Mouse (Mus musculus) gastrocnemius, postnatal 25 days (tissue): ENCODE data around the gene Rubcn. TPM values are rescaled to one million over a fixed set of nuclear protein-coding genes. Genes with fewer than 3 reads are reported as not detected.
"Not testable (repeated sequence)": the region's sequence is repeated elsewhere in the genome, so short reads cannot be mapped to it uniquely, and the experiment has no call there.

Experiments
- DNase-seq: peaks from one replicate; pipeline ENCODE4 v3.0.0; 2022
- long read RNA-seq, 2 experiments: library from polyadenylated mRNA; stranded (forward); transcript quantifications; one replicate each; pipeline ENCODE4 v2.0.0; 2021
- total RNA-seq, 2 experiments: library from RNA; stranded (reverse); gene quantifications; 1 replicate in 1 of 2; 2 replicates in 1 of 2; pipeline ENCODE4 v1.2.3; 2021

The Rubcn gene
- total RNA-seq, result 10 to 100 TPM; 24.3 to 26.7 TPM
- long read RNA-seq, experiment 1, partial matches to known transcripts, result 1 of 18 reads
- long read RNA-seq, experiment 1, other reads (novel, unspliced or antisense), result 17 of 18 reads
- long read RNA-seq, experiment 2, full-length matches to known transcripts, result 1 of 8 reads
- long read RNA-seq, experiment 2, partial matches to known transcripts, result 1 of 8 reads
- long read RNA-seq, experiment 2, other reads (novel, unspliced or antisense), result 6 of 8 reads

DNA sequence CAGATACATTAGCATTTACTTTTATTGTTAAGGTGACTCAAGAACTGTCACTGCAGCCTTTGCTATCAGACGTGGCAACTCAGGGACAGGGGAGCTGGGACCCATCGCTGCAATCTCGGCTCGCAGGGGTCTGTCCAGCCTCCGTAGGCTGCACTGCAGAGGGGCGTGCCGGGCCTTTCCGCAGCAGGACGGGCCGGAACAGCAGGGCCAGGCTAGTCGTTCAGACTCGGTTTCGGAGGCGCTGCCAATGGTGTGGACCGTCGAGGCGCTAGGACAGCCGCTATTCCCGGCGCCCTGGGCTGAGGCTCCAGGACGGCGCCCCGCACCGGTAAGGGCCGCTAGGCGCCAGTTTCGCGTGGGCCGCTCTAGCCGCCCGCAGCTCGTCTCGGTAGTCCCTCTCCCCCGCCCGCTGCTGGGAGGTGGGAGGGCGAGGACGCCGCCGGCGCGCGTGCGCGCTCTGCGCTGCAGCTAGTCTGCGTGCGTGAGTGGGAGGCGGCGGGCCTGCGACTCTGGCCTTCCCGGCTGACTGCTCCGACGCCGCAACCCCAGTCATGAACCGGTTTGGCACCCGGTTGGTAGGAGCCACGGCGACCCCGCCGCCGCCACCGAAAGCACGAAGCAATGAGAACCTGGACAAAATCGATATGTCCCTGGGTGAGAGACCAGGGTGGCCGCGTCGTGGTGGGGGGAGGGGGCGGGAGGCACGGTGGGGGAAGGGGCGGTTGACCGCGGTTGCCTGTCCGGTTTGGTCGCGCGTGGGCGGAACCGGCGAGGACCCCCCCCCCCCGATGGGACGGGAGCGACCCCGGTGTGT lies at the start of gene Rubcn, which contains the start of gene Fyttd1:
Gene Rubcn, minus strand, starts transcription at position 424 of the 814 bp plus-strand sequence.
Gene Fyttd1, plus strand, starts transcription at position 158 of the 814 bp plus-strand sequence.
- peak; percentile 97 for DNase-seq

DNA sequence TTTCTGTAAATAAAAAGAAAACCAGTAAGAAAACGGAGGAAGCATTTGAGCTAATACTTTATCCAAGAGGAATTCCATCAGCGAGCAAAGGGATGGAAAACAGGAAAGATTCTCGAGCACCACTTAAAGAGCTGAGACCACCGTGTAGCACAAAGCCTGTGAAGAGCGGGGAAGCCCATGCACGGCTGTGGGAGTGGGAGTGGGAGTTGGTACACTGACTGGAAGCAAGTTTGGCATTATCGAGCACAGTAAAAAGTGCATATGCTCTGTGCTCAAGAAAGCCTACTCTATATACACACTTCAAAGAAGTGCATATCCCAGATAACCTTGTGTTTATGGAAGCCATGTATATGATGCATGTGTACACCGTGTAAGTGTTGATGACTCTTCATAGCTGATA lies 49.5 kb upstream of the Rubcn start:
- no peak for DNase-seq

DNA sequence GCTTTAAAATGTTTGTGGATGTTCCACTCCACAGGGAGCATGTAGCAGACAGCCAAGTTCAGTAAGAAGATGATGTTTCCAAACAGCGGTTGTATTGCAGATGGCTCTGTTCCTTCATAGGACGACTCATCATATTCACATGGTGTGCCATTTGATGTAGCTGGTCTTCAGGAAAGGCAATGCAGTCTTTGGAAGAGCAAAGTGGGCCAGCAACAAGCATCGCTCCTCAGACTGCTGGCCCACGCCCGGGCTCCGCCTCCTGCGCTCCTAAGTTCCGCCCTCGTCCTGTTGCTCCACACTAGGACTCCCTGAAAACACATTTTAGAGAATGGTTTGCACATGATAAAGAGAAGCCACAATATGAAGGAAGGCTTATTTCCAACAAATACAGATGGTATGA lies 49.1 kb upstream of the Rubcn start:
- DNase-seq, result peak; percentile 14

DNA sequence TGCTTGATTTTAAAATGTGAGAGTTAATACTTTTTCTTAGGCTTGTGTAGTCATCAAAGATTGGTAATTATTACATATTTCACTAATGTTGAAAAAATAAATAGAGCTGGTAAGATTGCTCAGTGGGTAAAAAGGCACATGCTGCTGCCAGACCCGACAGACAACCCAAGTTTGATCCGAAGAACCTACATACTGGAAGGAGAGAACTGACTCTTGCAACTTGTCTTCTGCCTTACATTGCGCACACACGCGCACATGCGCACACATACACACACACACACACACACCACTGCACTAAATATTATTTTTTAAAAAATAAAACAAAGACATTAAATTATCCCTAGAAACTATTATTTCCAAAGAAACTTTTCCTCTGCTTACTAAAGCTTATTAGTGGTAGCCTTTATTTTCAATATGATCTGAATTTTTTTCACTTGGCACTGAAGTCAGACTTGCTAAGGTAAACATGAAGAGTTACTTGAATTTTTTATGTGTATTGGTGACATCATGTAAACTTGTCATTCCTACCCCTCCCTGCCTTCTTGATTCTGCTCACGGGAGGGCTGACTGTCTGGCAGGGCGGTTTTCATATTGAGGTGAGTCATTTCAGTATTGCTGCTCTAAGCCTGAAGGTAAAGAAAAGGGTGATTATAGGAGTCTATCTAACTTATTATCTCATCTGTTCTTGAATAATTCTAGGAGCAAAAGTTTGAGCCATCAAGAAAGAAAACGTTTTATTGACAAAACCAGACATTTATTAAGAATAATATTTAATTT lies 37.9 kb upstream of the Rubcn start:
- no peak for DNase-seq

DNA sequence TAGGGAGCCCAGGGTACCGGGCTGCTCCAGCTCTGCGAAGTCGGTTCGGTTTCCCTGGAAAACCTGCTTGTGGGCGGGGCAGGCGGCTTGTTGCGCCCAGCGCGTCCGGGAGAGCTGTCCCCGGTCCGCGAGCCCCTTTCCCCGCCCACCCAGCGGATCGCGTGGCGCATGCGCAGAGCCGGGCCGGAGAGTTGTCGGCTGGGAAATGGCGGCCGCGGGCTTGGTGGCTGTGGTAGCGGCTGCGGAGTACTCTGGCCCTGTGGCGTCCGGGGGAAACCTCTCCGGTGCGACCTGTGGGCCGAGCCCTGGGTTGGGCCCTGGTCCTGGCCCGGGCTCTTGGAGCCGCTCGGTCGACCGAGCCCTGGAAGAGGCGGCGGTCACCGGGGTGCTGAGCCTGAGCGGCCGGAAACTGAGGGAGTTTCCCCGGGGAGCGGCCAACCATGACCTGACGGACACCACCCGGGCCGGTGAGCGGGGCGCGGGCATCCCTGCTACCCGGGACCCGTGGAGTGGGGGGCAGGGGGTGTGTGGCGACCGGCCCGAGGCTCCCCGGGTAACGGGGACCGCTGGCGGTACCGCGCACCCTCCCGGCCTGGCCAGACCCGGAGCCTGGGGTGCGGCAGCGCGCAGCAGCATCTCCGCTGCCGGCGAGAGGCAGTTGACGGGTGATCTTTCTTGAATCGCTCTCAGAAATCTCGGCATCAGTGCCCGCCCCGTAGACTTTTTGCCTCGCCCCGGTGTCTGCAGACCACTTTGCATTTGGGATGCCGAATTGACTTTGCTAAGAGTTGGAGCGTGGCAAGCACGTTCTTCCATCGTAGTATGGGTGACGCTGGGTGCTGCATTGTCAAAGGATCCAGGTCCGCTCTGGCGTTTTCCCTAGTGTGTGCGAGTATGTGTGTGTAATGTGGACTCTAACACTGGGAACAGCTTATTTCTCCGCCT lies 36.6 kb upstream of the Rubcn start, which contains the start of gene Lrch3:
Gene Lrch3, plus strand, starts transcription at position 164 of the 945 bp plus-strand sequence.
- peak; percentile 95 for DNase-seq

DNA sequence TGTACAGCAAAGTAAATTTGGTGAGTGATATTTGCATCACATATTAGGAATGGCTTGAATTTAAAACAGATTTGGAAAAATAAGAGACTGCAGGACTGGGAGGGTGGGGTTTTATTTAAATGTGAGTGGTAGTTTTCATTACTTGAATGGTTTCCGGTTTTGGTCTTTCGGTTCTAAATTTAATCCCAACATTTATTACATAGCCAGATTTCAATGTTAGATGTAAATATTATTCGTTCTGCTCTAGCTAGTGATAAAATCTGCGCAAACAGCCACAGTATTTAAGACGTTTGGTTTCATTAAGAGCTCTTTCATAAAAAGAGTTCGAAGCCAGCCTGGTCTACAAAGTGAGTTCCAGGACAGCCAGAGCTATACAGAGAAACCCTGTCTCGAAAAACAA lies 35.6 kb upstream of the Rubcn start:
- DNase-seq, result no peak

DNA sequence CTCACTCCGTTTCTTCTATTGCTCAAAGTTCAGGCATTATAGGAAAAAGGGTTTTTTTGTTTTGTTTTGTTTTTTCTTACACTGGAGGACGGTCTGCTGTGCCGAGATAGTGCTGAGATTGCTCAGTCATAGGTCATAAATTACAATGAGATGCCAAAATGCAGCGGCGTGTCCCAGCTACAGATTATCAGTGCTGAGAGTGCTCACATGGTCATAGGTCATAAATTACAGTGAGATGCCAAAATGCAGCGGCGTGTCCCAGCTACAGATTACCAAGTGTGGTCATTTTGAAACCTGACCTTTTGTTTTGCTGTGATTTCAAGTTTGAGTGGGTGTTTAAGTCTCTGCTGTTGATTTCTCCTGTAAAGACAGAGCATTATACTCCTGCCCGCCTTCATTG lies 29.2 kb upstream of the Rubcn start:
- DNase-seq, result no peak

DNA sequence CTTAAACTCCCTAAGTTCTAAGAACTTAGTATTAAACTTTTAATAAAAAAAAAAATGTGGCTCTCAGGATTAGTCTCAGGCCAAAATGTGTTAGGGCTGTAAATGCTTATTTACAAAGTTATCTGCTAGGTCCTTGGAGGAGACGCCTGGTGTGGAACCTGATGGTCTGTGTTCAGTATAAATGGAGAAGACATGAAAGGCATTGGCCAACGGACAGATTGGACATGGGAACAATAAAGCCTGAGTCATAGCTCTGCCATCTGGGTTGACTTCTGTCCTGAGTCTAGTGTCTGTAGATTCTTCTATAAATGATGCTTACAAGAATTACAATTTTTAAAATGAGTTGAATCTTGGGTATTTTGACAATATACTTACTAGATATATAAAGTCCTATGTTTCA lies 28.6 kb upstream of the Rubcn start:
- no peak for DNase-seq

DNA sequence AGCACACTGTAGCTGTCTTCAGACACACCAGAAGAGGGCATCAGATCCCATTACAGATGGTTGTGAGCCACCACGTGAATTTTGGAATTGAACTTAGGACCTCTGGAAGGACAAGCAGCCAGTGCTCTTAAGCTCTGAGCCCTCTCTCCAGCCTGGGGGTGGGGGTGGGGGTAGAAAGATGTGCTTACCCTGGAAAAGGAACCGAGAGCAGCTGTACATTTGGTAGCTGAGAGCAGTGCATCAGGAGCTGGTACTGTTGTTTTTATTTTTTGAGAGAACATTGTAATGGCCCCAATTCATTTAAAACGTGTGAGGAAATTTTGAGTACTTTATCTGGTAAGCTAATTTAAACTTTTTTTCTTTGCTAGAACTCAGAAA lies 24.5 kb upstream of the Rubcn start:
- DNase-seq, result no peak

DNA sequence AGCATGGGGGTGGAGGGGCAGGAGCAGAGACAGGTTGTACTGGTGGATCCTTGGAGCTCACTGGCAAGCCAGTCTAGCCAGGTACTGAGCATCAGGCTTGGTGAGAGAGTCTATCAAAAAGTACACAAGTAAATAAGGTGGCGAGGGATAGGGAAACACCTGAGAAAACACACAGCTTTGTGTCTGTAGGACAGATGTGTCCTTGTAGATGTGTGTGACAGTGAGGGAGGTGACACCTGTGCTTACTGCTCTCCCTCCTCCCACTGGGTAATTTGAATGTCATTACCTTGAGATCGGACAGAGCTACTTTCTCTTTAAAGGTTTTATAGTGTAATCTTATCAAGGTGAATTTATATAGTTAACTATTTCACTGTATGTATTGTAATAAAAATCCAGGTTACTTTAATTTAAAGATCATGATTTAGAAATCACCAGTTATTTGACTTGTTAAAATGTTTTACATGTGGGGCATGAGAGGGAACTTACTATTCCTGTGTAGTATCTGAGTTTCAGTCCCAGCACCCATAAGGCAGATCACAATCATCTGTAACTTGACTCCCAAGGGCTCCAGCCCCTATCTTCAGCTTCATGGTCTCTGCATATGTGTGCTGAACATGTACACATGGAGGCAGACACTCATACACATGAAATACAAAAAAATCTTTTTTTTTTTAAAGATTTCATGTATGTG lies 23.9 kb upstream of the Rubcn start:
- no peak for DNase-seq

DNA sequence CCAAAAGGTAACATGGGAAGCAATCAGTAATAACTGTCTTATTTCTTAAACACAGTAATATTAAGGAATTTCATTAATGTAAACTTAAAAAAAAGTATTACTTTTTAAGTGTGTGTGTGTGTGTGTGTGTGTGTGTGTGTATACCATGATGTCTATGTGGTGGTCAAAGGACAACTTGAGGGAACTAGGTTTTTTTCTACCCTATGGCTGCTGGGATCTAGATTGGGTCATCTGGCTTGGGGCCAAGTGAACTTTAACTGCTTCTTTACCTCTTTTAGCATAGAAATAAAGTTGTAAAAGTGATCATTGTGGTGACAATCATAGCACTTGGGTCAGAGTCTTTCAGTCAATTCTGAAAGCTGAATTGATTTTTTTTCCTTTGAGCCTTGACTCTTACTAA lies 18.6 kb upstream of the Rubcn start:
- DNase-seq, result no peak

DNA sequence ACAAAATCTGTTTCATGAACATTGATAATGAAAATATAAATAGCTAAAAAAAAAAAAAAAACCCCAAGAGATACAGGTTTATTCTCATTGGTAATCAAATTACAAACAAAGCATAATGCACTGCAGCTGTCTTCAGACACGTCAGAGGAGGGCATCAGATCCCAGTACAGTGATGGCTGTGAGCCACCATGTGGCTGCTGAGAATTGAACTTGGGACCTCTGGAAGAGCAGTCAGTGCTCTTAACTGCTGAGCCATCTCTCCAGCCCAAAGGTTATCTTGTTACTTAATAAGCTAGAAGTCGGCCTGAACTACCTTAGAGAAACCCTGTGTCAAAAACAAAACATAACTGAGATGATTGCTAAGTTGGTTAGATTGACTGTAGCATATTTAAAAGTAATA lies 12.3 kb upstream of the Rubcn start:
- no peak for DNase-seq

DNA sequence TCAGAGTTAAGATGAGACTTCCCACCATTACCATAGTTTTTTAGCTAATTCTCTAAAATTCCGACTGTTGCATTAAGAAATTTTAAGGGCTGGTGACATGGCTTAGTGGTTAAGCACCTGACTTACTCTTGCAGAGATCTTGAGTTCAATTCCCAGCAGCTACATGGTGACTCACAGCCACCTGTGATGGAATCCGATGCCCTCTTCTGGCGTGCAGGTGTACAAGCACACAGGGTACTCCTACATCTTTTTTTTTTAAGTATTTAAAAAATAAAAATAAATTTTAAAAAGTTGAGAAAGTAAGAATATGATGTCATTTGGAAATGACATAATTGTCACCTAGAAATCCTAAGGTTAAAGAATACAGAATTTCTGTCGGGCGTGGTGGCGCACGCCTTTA lies 10.4 kb upstream of the Rubcn start:
- no peak for DNase-seq

DNA sequence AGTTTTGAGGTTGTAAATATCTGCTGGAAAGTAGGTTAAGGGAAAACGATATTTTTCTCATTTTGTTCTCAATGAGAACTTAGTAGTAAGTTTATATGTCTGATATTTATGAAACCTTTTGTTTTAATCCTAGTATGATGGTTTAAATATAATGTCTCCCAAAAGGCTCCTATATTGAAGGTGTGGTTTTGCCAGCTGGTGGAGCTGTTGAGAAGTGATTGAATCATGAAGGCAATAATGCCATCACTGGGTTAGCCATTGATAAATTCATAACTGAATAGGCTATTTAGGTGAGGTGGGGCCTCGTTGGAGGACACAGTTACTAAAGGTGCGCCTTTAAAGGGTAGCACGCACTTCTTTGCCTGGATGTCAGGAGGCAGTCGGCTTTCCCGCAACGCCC lies 4.0 kb upstream of the Rubcn start:
- no peak for DNase-seq

DNA sequence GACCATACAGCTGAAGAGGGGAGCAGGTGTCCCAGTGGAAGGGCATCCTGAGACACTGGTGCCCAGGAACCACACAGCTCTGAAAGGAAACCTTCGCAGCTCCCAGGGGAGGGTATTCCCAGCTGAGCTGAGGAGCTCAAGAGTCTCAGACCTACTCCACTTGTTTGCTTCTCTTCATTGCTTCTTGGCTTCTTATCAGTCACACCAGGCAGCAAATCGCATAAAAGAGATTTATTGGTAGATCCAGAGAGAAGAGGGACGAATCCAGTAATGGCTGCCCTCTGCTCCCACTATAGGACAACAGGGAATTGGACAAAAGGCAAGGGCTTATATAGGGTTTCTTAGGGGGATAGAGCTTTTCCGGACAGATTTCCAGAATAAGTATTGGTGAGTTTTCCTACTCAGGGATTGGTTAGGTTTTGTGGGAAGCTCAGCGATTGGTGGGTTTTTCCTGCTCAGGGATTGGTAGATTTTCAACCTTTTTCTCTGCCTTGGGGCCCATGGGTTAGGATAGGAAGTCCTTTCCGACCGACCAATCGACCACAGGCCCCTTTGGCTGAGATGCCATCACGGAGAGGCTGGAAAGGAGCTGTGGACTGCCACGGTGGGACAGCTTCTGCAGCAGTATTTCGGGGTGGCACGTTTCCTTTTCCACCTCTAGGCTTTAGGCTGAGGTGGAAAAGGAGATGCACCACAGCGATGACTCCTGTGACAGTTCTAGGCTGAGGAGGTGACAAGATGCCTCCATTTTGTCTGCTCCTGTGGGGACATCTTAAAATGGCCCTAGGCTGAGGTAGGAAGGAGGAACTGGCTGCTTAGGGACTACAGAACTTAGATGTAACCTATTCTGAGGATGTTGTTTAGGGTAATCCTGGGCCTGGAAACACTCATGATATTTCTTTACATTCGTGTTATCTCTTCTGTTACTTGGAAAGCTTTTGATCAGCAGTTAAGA lies 1.7 kb upstream of the Rubcn start:
- DNase-seq, result no peak

DNA sequence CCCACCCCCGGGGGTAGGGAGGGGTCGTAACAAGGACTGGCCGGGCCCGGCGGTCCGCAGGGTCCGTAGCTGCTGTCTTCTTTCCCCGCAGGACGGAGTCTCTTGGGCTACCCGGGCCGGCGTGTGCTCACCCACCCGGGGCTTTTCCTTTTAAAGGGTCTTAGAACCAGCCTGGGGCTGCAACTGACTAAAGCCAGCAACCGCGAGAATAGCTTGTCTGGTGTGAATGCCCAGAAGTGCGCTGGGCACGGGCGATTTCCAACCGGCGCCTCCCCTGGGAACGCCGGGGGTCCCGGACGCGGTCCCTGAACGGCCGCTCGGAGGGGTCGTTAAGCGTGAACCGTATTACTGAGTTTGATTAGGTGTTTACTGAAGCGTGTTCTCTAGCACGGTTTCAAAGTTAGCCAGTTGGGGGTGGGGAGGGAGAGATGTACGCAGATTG lies 612 bp upstream of the Rubcn start:
- DNase-seq, result peak; percentile 31

DNA sequence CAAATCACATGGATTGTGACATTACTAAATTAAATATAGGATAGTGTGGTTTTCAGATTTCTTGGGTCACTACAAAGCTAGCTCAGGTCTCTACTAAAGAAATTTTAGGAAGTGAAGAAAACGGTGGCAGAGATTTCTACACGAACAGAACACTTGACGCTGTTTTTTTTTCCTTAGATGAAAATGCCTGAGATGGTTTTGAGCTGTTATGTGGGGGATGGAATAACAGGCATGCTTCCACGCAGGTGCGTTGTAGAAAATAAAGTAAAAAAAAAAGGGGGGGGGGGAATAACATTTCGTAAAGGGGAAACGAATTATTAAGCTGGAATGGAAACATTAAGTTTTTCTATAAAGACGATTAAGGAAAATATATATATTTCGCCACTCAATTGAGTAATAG lies 735 bp downstream of the Rubcn start:
- DNase-seq, result no peak

DNA sequence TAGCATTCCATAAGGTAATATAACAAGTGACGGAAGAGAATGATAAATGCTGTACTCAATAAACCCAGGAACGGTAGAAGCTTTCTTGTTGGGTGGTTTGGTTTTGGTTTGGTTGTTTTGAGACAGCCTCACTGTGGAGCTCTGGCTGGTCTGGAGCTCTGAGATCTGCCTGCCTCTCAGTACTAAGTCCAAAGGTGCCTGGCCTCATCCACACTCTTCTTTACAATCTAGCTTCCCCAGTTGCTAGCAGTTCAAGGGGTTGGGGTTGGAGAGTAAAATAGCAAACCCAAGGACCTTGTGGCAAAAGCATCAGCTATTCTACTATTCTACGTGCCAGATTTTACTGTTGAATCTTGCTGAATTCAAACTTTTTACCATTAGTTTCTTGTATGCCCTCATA lies 1.7 kb downstream of the Rubcn start:
- no peak for DNase-seq

DNA sequence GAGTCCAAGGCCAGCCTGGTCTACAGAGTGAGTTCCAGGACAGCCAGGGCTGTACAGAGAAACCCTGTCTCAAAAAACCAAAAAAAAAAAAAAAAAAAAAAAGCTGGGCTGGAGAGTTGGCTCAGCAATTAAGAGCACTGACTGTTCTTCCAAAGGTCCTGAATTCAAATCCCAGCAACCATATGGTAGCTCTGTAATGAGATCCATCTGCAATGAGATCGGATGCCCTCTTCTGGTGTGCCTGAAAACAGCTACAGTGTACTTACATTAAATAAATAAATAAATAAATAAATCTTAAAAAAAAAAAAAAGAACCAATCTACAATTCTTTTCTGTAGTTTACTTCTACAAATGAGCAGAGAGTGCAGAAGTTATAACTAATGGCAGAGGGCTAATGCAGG lies 2.3 kb downstream of the Rubcn start:
- not testable (repeated sequence) for DNase-seq

DNA sequence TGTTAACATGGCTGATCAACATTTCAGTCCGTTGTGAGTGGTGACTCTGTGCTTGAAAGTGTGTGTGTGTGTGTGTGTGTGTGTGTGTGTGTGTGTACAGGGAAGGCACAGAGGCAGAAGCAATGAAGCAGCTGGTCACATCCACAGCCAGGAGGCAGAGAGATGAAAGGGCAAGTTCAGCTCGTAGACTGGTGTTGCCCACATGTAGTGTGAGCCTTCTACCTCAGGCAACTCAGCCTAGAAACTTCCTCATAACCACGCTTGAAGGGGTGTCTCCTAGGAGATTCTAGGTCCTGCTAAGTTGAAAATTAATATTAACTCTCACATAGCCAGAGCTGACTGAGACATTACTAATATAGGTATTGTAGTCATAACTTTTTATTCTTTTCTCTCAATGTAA lies 4.2 kb downstream of the Rubcn start:
- DNase-seq, result no peak
